Mouse (Mus musculus) urinary bladder, postnatal 10 days (tissue): ENCODE measurements around the gene Slc26a3.
"Not testable (repeated sequence)": the region's sequence is repeated elsewhere in the genome, so short reads cannot be mapped to it uniquely, and the experiment has no call there.

Experiments
- DNase-seq: peaks from one replicate; pipeline ENCODE4 v3.0.0; 2022; ENCODE audit warnings: low spot score

Gene Slc26a3

DNA sequence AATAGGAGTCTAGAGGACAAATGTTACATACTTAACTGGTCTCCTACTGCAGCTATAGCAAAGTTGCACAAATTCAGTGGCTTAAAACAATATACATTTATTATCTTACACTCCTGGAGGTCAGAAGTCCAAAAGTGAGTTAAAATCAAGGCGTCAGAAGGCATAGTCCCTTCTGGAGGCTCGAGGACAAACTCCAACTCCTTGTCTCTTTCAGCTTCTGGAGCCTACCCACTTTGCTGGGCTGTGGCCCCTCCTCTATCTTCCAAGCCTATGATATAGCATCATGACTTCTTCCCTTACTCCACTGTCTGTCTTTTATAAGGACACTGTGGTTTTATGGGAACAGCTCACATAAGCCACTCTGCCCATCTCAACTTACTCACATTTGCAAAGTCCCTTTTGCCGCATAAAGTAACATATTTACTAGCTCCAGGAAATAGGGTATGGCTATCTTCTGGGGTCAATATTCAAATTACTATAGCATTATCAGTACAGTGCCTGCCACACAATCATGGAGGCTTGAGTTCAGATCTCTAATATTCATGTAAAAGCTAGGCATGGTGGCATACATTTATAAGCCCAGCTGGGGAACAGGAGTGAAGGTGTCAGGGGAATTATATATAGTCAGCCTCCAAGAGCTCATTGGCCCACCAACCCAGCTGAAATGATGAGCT, 31.4 kb downstream of the Slc26a3 start:
- DNase-seq: no peak

DNA sequence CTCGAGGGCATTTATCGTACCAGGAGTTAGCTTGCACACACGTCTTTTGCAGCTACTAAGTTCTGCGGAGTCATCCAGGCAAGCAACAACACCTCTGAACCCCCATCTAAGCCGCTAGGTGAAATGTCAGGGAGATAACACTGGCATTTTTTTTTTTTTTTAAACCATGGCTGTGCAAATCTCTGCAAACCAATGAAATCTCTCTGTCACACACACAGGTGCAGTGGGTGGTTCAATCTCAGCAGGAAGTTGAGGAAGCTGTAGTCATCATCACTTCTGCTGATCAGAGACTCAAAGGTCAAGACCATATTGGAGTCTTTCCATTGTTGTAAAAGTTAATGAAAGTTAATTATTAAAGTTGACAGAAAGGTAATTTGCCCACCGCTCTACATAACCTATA, 47.1 kb downstream of the Slc26a3 start:
- DNase-seq: no peak

DNA sequence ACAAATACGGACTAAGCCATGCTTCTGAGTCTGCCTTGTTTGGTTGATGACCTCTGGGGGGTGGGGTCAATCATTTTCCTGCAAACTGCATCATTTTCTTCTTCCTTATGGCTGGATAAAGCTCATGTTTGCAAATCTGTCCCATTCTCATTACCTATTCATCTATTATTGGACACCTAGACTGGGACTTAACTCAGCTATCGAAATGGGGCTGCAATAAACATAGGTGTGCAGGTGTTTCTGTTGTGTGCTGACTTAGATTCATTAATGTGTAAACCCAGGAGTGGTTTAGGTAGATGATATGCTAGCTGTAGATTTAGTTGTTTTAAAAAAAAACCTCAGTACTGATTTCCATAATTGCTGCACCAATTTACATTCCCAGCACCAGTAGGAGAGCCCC, 48.9 kb downstream of the Slc26a3 start:
- DNase-seq: no peak

DNA sequence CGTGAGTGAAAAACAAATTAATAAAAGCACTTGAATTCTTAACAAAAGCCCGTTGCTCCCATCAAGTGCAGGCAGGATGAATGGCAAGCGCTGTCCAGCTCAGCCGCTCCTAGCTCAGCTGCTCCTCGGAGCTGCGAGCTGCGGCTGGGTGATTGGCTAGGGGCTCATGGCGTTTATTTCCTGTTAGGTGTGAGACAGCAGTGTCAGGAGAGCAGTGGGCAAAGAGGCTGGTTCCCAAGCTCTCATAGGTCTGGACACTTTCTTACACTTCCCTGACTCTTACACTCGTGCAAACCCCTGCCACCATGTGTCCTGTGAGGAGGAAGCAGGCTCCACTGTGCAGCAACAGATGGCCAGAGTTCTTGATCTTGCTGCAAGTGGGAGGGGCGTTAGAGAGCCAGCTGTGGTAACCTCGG, 53.5 kb downstream of the Slc26a3 start:
- no peak for DNase-seq

DNA sequence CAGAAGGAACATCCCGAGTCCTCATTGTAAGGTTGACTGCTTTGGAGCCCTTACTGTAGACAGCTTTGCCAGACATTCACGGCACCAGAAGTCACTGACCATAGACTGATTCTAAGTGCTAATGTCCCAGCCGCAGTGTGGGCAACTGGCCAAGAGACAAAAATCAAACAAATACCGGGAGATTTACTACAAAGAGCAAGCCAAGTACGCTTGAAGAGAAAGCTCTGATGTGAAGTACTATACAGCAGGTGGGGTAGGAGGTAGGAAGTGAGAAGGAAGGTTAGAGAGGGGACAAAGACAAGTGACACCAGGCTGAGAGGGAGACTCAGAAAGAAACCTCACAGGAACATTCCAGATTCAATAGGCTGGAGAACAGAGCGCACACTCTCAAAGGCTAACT, 54.2 kb downstream of the Slc26a3 start:
- DNase-seq: no peak

DNA sequence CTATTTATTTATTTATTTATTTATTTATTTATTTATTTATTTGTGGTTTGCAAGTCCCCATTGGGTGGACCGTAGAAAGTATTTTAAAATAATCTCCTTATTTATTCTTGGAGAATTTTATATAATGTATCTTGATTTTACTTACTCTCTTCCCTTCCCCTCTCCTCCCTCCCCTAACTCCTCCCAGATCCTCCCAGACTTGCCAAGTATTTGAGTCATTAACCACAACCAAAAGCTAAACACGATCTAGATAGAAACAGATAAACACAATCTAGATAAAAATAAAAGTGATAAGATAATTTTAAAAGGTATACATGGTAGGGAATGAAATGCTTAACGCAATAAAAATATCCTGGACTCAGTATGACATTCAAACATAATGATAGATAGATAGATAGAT, 58.7 kb downstream of the Slc26a3 start:
- DNase-seq: no peak

DNA sequence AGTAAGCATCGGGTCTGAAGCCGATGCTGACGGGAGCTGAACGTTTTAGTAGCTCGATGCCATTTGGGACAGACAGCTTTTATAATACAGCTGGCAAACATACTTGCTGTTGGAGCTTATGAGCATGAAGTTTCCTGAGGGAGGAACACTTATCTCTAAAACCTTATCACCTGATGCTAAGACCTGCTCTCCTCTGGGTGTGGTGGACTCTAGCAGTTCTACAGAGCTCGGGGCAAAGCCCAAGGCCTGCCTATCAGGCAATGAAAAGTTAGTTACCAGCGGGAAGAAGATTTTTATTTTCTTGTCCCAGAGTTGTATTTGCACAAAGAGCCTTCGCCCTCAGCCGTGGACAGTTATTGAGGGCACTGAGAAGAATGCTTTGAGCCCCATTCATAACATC, 65.6 kb downstream of the Slc26a3 start:
- no peak for DNase-seq

DNA sequence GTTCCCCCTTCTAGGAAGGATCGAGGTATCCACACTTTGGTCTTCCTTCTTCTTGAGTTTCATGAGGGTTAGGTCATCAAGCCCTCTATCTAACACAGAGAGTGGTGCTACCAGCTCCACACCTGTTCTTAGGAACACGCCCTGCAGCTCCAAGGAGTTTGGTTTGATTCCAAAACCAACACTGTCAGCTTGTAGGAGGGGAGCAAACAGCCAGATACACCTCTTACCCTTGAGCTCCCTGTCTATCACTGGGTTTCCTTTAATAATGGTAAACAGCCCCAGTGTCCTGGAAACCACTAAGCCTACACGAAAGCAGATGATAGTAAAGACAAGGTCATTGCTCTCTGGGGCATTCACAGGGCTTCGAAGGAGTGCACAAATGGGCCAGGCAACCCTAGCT, 67.8 kb downstream of the Slc26a3 start:
- DNase-seq: no peak

DNA sequence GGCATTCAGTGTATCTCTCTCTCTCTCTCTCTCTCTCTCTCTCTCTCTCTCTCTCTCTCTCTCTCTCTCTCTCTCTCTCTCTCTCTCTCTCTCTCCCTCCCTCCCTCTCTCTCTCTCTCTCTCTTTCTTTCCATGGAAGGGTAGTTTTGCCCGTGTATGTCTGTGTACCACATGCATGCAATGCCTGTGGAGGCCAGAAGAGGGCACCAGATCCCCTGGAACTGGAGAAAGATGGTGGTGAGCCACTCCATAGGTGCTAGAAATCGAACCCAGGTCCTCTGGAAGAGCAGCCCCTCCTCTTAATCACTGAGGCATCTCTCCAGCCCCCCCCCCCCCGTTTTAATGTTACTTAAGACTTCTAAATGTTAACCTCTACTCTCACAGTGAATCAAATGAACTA, 69.6 kb downstream of the Slc26a3 start:
- not testable (repeated sequence) for DNase-seq

DNA sequence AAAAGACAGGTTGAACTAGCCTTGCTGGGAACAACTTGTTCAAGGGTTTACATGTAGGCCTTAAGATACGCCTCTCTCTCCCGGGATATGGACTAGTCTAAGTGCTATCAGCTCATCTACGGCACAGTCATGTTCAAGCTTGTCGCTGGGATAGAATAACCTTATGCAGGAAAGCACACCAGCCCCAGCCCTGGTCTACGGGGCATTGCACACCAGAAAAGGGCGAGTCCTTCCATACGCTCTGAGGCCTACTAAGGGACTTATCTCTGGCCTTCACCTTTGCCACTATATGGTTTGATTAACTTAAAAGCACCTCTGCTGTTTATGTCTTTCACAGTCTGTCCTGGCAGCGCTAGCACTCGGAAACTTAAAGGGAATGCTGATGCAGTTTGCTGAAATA, 70.7 kb downstream of the Slc26a3 start:
- DNase-seq: no peak

DNA sequence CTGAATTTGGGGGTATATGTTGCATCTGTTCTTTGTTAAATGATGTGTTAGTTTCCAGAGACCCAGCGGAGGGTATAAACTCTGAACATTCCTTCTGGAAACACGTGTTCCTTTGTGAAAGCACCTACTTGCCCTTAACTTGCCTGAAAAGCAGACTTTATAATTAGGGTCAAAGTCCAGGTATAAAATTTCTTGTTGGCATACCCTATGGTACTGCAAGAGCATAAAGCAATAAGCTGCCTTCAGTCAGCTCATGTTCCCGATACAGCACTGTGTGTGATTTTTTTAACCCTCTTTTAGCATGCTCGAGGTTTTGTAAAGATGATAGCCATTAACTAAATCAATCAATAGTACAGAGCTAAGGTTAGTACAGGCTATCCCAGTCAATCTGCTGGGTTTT, 71.9 kb downstream of the Slc26a3 start:
- no peak for DNase-seq

DNA sequence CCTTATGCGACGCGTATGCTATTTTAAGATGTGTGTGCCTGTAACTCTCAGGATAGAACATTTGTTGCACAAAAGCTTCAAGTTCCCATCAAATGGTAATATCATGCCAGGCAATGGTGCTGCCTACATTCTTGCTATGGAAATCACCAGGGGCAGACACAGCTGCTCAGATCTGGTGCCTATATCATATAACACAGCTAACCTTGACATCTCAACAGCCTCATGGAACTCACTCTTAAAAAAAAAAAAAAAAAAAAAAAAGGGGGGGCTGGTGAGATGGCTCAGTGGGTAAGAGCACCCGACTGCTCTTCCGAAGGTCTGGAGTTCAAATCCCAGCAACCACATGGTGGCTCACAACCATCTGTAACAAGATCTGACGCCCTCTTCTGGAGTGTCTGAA, 87.5 kb downstream of the Slc26a3 start:
- DNase-seq: not testable (repeated sequence)

DNA sequence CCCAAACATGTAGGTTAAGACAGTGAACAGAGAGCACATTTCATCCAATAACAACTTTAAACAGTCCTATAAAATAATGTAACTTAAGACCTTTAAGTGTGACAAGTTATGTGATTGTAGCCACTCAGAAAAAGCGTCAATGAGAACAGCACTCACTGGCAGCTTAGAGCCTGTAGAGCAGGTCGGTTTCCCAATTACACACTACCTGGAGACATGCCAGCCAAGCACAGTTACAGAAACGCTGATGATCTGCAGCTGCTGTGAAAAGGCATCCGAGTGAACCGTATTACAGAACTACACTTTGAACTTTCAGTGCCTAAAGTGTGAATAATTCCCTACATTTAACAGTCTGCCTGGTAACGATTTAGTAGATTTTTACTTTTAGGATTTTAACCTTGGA, 95.8 kb downstream of the Slc26a3 start:
- DNase-seq: no peak

DNA sequence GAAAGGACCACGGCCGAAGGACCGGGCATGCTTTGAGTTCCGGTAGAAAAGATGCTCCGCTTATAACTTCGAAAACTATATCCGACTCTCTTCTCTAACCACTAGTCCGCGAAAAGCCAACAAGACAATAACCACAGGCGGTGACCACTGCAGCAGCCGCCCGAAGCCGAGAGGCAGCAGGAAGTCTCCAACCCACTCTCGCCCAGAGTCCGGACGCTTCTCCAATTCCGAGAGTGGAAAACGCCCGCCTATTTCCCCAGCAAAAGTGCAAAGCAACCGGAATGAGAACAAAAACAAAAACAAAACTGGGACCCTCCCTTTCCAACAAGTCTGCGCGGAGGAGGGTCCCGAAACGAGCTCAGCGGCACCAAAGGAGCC, 108.3 kb downstream of the Slc26a3 start:
- no peak for DNase-seq

DNA sequence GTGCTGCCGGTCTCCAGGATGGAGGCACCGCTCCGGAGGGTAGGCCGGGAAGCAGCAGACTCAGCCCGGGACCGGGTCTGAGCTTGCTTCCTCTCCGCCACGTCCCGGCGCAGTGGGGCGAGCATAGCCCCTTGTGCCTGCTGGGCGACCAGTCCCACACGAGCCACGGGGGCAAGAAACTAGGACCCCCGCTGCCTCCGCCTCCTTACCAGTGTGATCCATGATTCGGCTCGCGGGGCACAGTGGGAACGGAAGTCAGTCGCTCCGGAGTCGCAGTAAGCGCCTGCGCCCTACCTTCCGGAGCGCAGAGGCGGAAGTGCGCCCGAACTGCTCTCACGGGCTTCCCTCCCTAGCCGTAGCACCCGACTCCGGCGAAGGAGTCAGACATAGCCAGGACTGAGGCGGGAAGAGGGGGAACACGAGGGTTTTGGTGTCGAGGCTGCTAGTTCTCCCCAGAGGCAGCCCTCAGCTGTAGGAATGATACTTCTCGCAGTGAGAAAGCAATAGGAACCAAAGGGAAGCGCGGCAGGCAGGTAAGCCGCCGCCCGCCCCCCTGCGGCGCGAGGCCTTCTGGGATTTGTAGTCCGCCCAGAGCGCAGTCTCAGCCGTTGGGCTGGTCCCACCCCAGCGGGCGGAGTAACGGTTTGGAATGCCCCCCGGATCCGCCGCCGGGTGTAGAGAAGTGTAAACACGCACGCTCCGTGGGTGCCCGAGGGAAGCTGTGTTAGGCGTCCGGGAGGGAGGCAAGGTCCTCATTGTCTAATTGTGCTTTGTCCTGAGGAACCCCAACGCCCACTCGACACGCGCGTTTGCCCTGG, 108.9 kb downstream of the Slc26a3 start, which contains the start of gene Cbll1:
Gene Cbll1 (minus strand): TSS at position 303 of the 818 bp plus-strand sequence.
- peak; percentile 77 for DNase-seq

DNA sequence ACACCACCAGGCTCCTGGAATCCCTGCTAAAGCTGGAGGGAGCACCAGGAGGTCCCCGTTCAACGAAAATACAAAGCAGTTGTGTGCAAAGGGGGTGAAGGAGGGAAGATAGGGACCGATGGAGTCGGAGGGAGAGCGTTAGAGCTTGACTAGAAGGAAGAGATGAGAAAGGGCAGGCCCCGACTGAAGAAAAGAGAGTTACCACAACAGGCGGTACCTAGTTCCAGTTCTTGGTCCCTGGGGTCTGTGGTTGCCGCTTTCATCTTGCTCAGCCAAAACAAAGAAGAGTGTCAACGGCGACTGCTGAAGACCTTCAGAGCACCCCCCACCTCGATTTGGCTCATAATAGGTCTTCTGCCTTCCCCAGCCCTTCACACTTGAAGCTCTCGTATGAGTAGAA, 109.5 kb downstream of the Slc26a3 start:
- no peak for DNase-seq

DNA sequence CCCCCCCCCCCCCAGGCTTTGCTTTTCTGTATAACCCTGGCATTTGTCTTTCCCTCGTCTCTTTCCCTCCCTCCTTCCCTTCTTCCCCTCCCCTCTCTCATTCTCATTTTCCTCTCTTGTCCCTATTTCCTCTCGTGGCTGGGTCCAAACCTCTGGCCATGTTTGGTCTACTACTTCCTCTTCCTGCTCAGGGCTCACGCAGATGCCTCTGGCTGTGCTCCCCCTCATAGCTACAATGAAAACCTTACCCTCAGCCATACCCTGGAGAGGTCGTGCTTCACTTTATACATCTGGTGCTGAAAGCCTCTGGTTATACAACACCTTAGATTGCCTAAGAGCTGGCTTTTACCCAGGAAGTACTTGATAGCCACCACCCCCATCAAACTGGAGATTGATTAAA, 110.6 kb downstream of the Slc26a3 start:
- no peak for DNase-seq

DNA sequence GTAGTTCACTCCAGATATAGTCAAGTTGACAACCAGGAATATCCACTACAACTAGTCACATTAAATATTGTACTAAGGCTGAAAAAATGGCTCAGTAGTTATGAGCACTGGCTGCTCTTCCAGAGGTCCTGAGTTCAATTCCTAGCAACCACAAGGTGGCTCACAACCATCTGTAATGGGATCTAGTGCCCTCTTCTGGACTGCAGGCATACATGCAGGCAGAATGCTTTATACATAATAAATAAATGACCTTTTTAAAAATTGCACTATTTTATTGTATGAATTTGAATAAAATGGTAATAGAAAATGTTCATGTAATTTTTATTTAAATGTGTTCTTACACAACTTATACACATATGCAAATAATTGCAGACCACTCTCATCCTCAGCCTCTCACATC, 112.5 kb downstream of the Slc26a3 start:
- no peak for DNase-seq

DNA sequence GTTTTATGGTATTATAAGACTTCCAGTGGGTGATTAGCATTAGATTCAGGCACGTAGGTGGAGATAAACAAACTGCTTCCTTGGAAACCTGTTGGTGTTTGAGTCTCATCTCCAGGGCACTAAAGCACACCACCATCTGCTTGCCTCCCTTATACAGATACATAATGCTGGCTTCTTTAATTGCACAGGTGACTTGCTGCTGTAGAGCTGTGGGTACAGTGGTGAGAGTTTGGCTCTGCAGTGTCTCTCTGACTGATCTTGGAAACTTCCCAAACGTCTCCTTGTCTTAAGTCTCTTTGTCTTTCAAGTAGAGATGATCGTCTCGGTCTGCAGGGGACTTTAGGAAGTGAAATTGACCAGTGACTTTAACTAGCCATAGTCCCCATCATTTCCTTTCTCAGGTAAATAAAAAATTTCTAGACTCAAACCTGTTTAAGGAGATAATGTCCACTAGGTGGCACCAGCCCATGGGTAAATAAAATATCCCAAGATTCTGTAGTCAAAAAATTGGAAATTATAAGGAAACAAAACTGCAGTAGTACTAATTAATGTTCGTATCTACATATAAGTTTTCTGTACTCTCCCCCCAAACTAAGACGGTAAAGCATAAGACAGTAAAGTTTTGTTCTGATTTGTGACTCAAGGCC, 117.2 kb downstream of the Slc26a3 start:
- DNase-seq: no peak

DNA sequence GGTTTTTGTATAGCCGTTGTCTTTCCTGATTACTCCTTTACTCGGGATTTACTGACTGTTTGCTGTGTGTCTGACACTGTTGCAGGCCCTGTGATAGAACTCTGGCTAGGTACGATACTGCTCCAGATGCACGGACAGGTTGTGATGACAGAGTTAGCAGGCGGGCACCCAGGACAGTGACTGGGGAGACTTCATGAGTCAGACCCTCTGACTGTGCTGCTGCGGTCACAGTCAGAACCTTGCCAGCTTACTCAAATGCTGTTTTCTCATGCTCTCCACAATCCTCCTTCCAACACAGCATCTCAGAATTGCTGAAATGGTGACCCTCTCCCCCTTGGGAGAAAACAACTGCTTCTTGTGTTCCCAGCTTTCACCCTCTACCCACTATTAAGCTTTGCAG, 117.8 kb downstream of the Slc26a3 start:
- no peak for DNase-seq

DNA sequence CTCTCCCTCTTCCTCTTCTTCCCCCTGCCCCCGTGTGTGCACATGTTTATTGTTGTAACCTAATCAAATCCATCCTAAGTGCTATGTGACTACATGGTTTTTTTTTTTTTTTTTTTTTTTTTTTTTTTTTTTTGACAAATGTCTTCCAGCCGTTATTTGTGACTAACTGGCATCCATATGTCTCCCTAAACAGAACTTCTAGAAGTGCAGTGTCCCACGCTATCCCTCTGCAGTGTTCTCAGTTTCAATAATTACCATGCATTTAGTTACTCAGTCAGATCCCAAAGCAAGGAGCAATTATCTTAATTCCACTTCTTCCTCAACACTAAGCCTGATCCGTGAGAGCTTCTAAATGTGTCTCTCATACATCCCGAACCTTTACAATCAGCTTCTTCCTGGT, 120.5 kb downstream of the Slc26a3 start:
- no peak for DNase-seq

DNA sequence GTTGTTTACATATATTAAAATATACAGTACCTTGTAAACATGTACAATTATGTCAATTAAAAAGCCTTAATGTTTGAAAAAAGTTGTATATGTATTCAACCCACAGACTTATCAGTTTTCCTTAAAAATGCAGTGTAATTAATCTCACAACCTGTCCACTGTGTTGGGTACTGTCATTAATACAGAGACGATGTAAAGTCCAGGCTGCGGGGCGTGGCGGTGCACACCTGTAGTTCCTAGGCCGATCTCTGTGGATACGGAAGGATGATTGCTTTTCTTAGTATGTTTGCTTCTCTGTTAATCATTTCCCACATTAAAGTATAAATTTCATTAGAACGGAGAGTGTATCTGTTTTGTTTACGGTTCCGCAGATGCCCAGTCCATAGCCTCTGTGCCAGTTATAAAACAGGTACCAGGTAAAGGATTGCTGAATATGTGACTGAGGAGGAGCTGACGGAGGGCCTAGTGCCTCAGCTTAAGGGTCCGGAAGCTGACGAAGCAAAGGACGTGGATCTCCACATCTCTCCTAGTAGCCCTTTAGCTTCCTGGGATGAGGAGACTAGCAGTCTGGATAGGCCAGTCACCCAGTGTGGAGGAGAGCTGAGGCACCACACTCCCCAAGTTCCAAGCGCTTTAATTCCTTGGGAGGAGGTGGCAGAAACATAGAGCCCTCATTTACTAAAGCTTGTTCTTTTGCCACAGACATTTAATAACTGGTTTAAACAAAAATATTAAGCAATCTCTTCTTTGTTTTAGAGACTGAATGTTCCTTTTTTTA, 122.2 kb downstream of the Slc26a3 start:
- no peak for DNase-seq
